Mouse (Mus musculus) lung, postnatal 4 days (tissue): ENCODE results near the gene Kif24.
A peak's percentile ranks its signal among the peaks of the same experiment; 100 is the strongest.
"Not testable (repeated sequence)": the region's sequence is repeated elsewhere in the genome, so short reads cannot be mapped to it uniquely, and the experiment has no call there.

Experiments
- DNase-seq, 2 experiments: peaks; one replicate each; pipeline ENCODE4 v3.0.0; 2021

Kif24 gene

DNA sequence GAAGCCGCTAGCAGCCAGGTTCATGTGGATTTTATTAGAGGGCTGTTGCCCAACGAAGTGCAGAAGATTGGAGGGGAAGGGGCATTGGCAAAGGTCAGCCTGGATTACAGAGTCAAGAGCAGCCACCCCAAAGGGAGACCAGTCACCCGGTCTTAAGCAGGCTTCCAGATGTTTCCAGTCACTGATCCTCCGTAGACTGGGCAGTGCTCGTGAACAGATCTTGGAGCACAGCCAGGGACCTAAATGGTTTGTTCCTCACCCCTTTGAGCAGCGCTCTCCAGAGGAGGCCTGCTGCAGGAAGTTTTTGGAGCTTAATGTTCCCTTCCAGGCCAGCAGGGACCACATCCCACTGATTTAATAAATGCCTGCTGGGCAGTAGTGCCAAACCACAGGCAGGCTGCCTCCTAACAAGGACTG, 16.9 kb upstream of the Kif24 start:
- DNase-seq, result peak; percentile 70 to 86

DNA sequence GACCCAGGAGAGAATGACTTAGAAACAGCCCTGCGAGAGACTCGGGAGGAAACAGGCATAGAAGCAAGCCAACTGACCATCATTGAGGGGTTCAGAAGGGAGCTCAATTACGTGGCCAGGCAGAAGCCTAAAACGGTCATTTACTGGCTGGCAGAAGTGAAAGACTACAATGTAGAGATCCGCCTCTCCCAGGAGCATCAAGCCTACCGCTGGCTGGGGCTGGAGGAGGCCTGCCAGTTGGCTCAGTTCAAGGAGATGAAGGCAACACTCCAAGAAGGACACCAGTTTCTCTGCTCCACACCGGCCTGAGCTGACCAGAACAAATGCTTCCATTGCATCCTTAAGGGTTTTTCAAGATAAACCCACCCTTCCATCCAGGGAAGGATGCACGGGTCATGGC, 15.6 kb upstream of the Kif24 start:
- peak; percentile 42 to 74 for DNase-seq

DNA sequence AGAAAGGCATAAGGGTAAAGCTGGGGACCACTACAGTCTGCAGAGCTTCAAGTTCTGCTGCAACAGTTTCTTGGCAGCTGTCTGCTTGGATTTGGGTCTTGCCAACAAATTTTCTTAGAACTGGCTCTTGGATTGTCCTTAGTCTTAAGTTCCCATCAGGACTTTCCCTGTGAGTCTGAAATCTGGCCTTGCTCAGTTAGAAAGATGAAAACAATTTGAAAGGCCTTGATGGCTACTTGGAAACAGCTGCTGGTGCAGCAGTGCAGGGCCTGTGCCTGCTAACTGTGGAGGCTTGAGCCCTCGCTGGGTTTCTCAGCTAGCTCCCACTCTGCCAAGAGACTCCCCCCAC, 14.7 kb upstream of the Kif24 start:
- DNase-seq, result peak in 1 of 2 experiments; percentile 61

DNA sequence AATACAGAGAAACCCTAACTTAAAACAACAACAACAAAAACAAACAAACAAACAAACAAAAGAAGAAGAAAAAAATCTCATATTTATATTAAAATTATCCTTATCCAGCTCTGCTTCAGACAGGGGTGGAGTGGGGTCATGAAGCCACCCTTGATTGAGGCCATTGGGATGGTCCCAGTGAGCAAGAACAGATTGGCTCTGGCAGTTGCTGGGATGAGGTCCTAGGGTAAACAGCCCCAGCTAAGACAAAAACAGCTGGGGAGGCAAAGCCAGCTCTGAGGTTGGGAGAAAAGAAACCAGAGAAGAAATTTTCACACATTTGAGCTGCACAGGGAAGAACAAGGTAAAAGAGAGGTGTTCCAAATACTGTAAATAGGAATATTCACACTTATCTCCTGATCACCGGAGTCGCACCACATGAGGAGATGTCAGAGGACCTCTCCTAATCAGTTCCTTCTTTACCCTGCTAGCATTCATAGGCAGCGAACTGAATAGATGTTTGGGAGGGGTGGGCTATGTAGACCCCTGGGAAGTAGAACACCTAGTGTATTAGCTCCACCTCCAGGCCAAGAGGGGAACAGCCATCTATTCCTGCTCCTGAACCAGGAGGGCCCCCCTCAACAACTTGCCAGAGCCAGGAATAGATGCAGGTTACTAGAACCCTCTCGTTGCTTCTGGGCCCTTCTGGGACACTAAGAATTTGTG, 14.2 kb upstream of the Kif24 start:
- no peak for DNase-seq

DNA sequence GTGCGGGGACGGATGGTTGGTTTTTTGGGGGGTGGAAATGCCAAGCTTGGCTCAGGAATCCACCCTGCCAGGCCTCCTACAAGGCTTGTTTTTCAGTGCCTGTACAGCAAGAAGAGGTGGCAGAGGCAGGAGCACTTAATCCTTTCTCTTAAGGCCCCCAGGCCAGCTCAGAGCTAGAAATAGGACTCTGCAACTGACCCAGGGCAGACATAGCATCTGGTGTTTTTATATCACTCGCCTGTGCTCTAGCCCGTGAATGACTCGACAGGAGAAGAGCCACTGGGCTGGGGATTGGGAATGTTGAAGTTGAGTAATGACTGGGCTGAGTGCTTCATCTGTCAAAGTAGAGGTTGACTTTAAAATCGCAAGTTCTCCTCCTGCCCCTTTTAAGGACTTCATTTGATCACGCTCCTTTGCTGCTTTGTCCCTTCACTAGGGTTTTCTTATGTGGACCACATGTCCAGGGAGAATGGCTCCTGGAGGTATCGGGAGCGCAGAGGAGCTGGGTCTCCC, 13.0 kb upstream of the Kif24 start:
- no peak for DNase-seq

DNA sequence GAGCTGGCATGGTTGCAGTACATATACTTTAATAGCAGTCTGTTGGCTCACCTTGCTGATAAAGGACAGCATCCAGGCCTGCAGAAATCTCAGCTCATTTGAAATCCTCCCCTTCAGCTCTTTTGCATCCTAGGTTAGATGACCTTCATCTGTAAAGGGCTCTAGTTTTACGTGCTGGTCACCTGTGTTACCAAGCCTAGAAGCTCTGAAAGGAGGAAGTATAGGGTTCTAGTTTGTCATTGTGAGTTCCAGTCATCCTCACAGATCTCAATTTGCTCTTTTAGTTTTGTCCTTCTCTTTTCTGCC, 6.7 kb upstream of the Kif24 start:
- DNase-seq, result no peak

DNA sequence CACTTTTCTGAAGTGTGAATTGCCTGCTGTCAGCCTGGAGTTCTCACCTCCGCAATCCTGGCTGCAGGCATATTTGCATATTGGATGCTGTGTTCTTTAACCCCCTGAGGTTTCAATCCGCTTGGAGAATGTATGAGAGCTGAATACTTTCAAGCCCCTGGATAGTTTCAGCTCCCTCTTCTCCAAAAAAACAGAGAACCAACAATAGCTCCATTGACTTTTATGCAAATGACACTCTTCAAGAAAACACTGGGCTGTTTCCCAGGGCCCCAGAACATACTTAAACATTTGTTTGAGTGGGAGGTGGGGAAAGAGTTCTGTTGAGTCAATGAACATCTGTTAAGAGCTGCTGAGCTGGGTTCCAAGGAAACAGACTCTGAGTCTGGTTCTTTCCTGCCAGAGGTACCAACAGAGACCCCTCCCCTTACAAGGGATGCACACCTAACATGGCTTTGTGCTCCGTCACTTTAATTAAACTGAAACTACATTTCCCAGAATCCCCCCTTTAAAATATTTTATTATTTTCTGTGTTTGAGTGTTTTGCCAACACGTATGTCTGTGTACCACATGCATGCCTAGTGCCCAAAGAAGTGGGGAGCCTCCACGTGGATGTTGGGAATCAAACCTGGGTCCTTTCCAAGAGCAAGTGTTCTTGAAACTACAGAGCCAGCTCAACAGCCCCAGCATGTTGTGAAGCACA, 6.1 kb upstream of the Kif24 start:
- DNase-seq, result no peak

DNA sequence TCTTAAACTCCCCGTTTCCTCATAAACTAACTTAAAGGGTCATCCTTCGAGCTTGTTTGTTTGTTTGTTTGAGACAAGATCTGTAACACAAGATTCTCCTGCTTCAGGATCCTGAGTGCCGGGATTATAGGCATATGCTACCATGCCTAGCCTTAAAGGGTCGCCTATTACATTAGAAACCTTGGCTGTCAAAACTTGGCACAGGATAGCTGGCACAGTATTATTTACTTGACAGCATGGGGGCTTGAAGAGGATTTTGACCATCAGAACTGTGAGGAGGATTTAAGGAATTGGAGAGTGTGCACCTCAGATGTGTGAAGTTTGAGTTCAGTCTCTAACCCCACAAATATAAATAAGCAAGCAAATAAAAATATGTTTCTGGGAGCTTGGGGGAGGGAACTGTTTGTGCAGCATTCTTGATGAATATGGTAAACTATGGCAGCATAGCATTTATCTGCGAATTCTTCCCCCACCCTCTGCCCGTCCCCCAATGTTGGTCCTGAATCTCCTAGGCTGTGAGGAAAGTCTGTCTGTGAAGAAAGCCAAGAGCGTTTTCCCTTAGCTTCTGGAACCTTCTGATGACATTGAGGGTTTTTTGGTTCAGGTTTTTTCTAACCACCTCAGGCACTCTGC, 5.5 kb upstream of the Kif24 start:
- DNase-seq, result no peak

DNA sequence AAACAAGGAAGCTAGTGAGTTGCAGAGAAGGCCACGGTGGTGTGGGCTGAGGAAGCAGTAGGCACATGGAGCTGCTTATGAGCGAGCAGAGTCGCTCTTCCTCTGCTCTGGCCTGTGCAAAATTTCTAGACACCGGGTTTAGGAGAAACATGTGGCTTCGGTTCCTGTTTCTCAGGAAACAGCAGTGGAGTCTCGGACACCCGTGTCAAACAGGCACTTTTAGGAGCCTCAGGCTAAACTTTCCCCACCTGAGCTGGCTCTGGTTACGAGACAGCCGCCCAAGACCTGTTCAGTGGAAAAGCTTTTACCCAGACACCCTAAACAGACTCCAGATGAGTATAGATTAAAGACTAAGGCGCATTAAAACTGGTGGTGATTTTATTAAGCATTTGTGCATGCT, 4.5 kb upstream of the Kif24 start:
- no peak for DNase-seq

DNA sequence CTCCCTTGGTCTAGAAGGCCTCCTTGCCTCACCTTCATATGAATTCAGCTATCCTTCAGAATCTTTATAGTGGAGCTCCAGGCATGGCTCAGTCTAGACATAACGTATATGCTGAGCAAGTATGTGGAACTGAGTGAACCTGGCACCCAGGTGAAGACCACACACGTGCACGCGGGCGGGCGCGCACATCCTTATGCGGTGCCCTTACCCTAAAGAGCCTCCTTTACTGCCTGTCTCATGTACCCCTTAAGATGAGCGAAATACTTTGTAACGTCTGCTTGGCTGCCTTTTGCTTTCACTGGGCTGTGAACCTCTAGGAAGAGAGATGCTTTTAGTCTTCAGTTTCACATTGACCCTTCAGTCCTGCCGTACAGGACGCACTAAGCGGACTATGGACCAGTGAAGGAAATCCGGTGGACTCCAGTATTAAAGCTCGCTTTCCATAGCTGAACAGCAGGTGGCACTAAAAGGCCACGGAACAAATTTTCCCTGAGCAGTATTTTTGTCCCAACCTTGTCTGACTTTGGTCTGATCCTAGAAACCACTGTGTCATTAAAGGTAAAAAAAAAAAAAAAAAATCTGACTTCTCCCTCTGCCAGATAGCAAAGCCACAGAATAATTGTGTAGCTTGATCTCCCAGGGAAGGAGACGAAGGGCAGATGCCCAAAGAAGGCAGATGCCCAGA, 3.9 kb upstream of the Kif24 start:
- peak; percentile 29 to 75 for DNase-seq

DNA sequence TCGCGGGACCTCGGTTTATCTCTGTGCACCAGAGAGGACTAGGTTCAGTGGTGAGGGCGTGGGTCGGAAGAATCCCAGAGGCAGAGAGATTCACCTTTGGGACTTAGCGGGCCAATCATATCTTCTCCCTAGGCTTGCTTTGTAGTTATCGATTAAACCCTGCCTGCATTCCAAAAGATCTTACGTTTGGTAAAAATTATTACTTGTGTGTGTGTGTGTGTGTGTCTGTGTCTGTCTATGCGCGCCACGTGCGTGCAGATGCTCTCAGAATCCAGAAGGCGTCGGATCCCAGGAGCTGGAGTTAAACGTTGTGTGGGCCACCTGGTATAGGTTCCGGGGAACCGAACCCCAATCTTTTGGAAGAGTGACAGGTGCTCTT, 589 bp upstream of the Kif24 start:
- no peak for DNase-seq

DNA sequence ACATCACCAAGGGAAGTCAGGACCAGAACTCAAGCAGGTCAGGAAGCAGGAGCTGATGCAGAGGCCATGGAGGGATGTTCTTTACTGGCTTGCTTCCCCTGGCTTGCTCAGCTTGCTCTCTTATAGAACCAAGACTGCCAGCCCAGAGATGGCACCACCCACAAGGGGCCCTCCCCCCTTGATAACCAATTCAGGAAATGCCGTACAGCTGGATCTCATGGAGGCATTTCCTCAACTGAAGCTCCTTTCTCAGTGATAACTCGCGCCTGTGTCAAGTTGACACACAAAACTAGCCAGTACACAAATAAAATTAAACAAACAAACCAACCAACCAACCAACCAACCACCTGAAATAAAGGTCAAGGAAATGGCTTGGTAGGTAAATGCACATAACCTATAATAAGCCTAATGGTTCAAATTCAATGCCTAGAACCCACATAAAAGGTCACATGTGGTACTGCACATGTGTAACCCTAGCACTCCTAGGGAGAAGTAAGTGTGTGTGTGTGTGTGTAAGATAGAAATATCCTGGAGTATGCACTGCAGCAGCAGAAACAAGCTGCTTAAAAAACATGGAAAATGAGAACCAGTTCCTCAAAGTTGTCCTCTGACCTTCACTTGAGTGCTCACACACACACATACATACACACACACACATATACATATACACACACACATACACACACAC, 1.5 kb downstream of the Kif24 start:
- not testable (repeated sequence) for DNase-seq

DNA sequence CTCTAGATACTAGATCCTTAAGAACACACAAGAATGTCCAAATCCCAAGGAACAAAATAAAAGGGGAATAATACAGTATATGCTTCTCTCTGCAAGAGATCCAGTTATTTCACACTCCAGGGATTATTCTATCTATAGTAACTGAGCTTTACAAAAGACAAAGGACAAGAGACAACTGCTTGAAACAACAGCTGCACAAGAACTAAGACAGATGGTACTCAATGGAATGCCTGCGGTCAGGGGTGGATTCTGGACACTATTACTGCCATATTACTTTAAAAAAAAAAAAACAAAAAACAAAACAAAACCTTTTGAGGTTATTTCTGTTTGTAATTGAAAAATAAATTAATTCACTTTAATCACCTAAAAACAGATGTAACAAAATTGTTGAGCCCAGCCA, 4.0 kb downstream of the Kif24 start:
- DNase-seq, result no peak

DNA sequence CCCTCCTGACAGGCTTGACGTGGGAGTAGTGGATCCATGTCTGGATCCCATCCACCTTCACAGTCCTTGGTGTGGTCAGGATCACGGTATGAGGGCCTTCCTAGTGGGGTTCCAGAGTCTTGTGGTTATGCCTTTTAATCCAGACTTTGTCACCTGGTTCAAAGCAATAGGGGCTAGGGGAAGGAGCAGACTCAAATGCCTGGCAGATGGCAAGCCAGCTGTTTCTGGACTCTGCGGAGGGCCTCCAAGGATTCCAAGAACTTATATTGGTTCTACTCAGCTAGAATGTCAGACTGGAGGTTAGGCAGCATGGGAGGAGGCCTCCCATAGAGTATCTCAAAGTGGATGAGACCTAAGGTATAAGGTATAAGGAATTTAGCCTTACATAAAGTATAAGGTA, 17.1 kb downstream of the Kif24 start:
- DNase-seq, result no peak

DNA sequence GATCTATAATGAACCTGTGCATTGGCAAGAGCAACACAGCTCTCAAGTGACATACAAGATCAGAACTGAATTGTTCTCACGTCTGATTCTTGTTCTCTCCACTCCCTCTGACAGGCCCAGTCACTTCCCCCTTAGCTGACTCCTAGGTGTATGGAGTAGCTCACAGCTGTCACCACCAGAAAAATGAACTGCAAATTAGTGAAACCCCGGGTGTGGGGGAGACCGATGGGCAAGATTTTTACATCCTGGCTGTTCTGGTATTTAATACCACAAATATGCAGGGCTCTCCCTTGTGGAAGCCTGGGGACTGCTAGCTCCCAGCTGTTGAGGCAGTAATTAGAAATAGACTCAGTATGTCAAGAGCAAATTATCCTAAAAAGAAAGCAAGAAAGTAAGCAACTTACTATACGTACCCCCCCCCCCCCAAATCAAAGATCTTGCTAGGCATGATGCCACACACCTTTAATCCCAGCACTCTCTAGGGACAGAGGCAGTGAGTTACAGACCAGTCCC, 21.8 kb downstream of the Kif24 start:
- DNase-seq, result no peak

DNA sequence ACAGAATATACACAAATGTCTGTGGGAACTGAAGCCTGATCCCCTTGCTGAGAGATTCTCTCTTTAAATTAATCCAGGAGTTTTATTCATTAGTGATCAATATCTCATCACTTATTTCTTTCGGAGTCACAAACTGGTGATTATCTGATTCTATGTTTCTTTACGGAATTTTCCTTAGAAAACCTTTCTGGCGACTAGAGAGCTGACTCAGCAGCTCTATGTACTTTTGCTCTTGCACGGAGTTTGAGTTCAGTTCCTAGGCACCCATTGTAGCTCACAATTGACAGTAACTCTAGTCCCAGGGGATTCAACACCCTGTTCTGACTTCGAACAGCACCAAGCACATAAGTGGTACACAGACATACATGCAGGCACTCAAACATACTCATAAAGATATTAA, 25.8 kb downstream of the Kif24 start:
- DNase-seq, result no peak

DNA sequence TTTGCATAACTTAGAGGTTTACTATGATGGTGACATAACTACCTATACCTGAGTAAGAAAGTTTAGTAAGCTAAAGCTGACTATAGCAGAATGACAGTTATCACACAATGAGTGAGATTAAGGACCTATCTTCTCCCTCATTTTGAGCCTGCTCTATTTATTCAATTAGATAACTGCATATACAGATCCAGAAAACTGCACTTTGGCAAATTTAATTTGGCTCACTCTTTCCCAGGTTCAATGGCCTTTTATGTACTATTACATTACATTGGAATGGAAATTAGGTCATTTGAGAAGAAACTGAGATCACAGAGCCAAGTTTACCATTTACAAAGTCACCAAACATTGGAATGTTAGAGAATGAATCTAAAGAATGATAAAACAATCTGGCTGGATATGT, 47.7 kb downstream of the Kif24 start:
- DNase-seq, result no peak

DNA sequence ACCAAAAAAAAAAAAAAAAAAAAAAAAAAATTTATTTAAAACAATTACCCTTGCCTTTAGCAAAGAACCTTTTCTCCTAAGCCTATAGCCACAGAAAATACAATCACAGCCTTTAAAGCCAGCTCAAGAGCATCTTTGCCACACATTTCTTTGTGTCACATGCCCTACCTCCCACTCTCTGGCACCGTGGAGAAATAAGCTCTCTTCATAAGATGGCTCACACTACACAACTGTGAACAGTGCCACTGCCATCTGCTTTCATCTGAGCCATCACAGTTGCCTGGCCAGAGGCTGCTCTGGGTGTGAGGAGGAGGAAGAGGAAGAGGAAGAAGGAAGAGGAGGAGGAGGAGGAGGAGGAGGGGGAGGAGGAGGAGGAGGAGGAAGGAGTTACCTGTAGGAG, 55.3 kb downstream of the Kif24 start:
- DNase-seq, result no peak

DNA sequence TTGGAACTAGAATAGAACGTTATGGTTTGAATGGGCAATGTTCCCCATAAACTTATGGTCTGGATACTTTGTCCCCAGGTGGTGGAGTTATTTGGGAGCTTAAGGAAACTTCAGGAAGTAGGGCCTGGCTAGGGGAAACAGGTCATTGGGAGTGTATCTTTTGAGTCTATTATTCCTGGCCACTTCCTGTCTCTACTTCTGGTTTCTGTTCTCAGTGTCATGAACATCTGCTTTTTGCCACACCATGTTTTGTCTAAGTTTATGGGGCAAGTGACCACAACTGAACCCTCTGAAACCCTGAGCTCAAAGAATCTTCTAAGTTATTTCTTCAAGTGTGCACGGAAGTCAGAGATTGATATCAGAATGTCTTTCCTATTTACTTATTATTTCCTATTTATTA, 57.3 kb downstream of the Kif24 start:
- DNase-seq, result no peak

DNA sequence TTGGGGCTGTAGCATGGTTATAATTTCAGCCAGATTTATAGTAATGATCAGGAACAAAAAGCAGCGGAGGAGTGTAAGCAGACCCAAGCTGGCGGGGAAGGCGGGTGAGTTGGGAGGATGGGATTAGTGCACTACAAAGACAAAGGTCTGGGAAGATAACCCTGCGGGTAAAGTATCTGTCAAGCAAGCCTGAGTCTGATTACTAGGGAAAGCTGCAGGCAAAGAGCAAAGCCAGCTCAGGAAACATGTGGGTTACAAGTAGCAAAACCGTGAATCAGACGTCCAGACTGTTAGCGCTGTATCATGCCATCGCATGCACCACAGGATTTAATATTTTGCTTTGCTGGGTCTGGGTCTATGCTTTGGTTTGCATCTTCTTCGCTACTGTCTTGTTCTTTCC, 58.1 kb downstream of the Kif24 start:
- DNase-seq, result no peak

DNA sequence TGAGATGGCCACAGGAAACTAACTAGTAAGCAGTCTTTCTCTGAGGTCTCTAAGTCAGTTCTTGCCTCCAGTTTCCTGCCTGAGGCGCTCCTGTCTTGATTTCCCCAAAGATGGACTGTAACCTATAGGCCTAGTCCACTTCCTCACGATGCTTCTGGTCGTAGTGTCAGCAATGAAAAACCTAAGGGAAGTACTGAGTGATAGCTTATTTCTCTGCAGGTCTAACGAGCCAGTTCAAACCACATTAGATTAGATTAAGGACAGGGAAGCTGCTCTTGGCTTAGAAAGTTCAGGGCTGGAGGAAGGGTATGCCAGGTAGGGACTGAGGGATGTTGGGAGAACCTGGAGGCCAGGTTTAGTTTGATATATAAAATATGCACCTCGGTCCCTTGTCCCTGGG, 63.1 kb downstream of the Kif24 start:
- no peak for DNase-seq

DNA sequence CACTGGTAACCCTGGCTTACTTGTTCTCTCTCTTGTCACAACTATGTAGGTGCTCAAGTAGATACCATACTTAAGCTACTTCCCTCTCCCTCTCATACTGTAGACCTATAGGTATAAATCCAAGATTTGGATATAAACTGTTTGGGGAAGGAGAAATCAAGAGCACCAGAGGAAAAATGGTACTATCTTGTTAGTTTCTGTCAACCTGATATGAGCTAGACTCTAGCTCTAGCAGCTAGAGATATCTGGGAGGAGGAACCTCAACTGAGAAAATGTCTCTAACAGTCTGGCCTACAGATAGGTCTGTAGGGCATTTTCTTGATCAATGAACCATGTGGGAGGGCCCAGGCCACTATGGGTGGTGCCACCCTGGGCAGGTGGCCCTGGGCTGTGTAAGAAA, 63.5 kb downstream of the Kif24 start:
- no peak for DNase-seq

DNA sequence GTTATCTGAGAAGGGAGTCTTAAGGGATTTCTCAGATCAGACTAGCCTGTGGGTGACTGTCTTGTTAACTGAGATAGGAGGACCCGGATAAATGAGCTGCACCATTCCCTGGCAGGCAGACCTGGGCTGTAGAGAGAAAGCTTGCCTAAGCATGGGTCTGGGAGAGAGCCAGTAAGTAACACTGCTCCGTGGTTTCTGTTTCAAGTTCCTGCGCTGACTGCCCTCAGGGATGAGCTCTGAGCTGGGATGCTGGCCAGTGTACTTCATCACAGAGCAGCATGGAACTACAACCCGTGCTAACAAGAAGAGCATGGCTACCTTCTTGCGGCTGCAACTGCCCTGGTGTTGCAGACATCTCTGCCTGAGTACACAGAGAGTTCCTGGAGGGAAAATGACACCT, 64.8 kb downstream of the Kif24 start:
- no peak for DNase-seq
